Mouse (Mus musculus) C2C12 (cell line): ENCODE results near the gene Calm3.

Experiments
- CEBPB ChIP-seq: IDR thresholded peaks from one replicate; pipeline ENCODE4 v1.6.1; 2011; ENCODE audit warnings: low read depth, mild to moderate bottlenecking, control low read depth, moderate library complexity
- CTCF ChIP-seq: IDR thresholded peaks from one replicate; pipeline ENCODE4 v1.5.1; 2011; ENCODE audit not compliant: control insufficient read depth, insufficient read depth, insufficient read length
- MAX ChIP-seq: IDR thresholded peaks from one replicate; pipeline ENCODE4 v1.6.1; 2011; ENCODE audit warnings: mild to moderate bottlenecking, control low read depth
- MYOD1 ChIP-seq: IDR thresholded peaks from one replicate; pipeline ENCODE4 v1.6.1; 2011; ENCODE audit warnings: low read depth; ENCODE audit not compliant: control insufficient read depth, insufficient read length
- MYOG ChIP-seq: IDR thresholded peaks from one replicate; pipeline ENCODE4 v1.6.1; 2011; ENCODE audit not compliant: control insufficient read depth, insufficient read length; ENCODE audit errors: extremely low read depth
- USF1 ChIP-seq: IDR thresholded peaks from one replicate; pipeline ENCODE4 v1.6.1; 2011; ENCODE audit warnings: low read depth, mild to moderate bottlenecking, control low read depth, moderate library complexity

GRCm38 (mm10) chr7:16884334-16884733, 39.6 kb downstream of the Calm3 start:
- no peak for TF ChIP-seq MAX
- TF ChIP-seq CTCF, result no peak
- no peak for TF ChIP-seq USF1
- TF ChIP-seq MYOD1, result no peak
- no peak for TF ChIP-seq CEBPB
- TF ChIP-seq MYOG, result no peak
